Comparison of ENCODE assay signal across 14 mouse cellular contexts in genomic region chr19:58186558-58186957, GRCm38 (mm10).
DNase-seq lines count a peak whose midpoint lies in the region; ATAC-seq and TF ChIP-seq lines count a peak whose summit lies in the region.
"Had no signal": no experiment of that assay in that cellular context is flagged by ENCODE, and none has a peak within 500 bp of the region (broad histone marks: within the 10 kb centered on the region; RNA-seq: fewer than 3 reads in every experiment).

No protein-coding gene starts in this region.

- no peaks in the 10 kb centered on the region for H3K4me1 ChIP-seq in hindbrain, postnatal 0 days (ENCODE audit: insufficient read depth, low read length)
- H3K4me1 ChIP-seq in hindbrain, embryonic 16.5 days (ENCODE audit: control insufficient read depth, insufficient read depth, low read depth, low read length): no peaks in the 10 kb centered on the region

- H3K27me3 ChIP-seq in hindbrain, postnatal 0 days (ENCODE audit: insufficient read depth, low read length): peaks cover 3% of the 10 kb centered on the region; the same call in 1 of the 2 replicates
- no peaks in the 10 kb centered on the region for H3K27me3 ChIP-seq in hindbrain, embryonic 16.5 days (replicated peaks; ENCODE audit: control insufficient read depth, insufficient read depth, low read length)

- H3K9ac ChIP-seq in hindbrain, postnatal 0 days (replicated peaks; ENCODE audit: low read length): no peak overlapping the region
- H3K9ac ChIP-seq in hindbrain, embryonic 16.5 days (ENCODE audit: low read depth, low read length): no peak overlapping the region
- H3K9ac ChIP-seq: hindbrain, embryonic 14.5 days; lung, embryonic 14.5 days had no signal

- H3K27ac ChIP-seq in hindbrain, postnatal 0 days: no peak overlapping the region
- no peak overlapping the region for H3K27ac ChIP-seq in hindbrain, embryonic 16.5 days (ENCODE audit: low read depth, low read length)
- H3K27ac ChIP-seq: hindbrain, embryonic 14.5 days had no signal

- no peak overlapping the region for H3K4me2 ChIP-seq in hindbrain, postnatal 0 days (ENCODE audit: low read depth, low read length)
- H3K4me2 ChIP-seq in hindbrain, embryonic 16.5 days (ENCODE audit: low read length): no peak overlapping the region
- H3K4me2 ChIP-seq: hindbrain, embryonic 14.5 days; lung, embryonic 14.5 days; midbrain, embryonic 11.5 days had no signal

- no peak overlapping the region for H3K4me3 ChIP-seq in hindbrain, postnatal 0 days (ENCODE audit: low read length)
- no peak overlapping the region for H3K4me3 ChIP-seq in hindbrain, embryonic 16.5 days (ENCODE audit: low read length)

- no peak for TF ChIP-seq CTCF in hindbrain, postnatal 0 days (IDR thresholded peaks at IDR 0.05; ENCODE audit: low read depth)

- WGBS in hindbrain, postnatal 0 days: 30% methylated on average over 4 of the region's 4 CpGs
- 39% methylated on average over 4 of the region's 4 CpGs for WGBS in hindbrain, embryonic 16.5 days

- ATAC-seq in cerebellum, adult (ENCODE audit: insufficient number of reproducible peaks, low FRiP score, low TSS enrichment): no peak
- ATAC-seq in hindbrain, postnatal 0 days: 0 out of 2 replicates have a peak, but pooled peaks have one; percentile 24
- no peak for ATAC-seq in hindbrain, embryonic 16.5 days
- ATAC-seq in megakaryocyte, adult 5-6 weeks (ENCODE audit: poor library complexity, severe bottlenecking): no peak

- no peaks in the 10 kb centered on the region for H3K9me3 ChIP-seq in hindbrain, postnatal 0 days (ENCODE audit: low read length)
- H3K9me3 ChIP-seq in hindbrain, embryonic 16.5 days (ENCODE audit: control insufficient read depth, low read length): no peaks in the 10 kb centered on the region

- DNase-seq in cerebellum, adult 9-11 months: peak; percentile 12
- peak; percentile 24 for DNase-seq in hindbrain, postnatal 0 days (ENCODE audit: low spot score)
- DNase-seq in Muller cell, postnatal 12 days (ENCODE audit: inconsistent ontology term): peak; percentile 13
- DNase-seq in gonadal fat pad, adult 2 months (ENCODE audit: low read depth): peak; percentile 47
- DNase-seq in lung, adult 18-20 months: no peak
- DNase-seq: adrenal gland, postnatal 14 days; lung, embryonic 14.5 days; retina, postnatal 1 day; thymus, postnatal 25 days had no signal

- H3K36me3 ChIP-seq in hindbrain, postnatal 0 days (ENCODE audit: insufficient read depth, low read length): no peaks in the 10 kb centered on the region
- H3K36me3 ChIP-seq in hindbrain, embryonic 16.5 days (ENCODE audit: control insufficient read depth, insufficient read depth, low read length): no peaks in the 10 kb centered on the region

Comparison
In these comparisons a context has a peak if more than half of its experiments do, and no peak if none do; other contexts are left out.
1. DNase-seq: peak in cerebellum, adult 9-11 months (single experiment), hindbrain, postnatal 0 days (single experiment), Muller cell, postnatal 12 days (single experiment) and gonadal fat pad, adult 2 months (single experiment); none in lung, adult 18-20 months (0 of 2).